Mouse (Mus musculus): Measurements from ENCODE around the gene Mogat1. TPM values are rescaled to one million over a fixed set of nuclear protein-coding genes. Genes with fewer than 3 reads are reported as not detected.
"Not testable (repeated sequence)": the region's sequence is repeated elsewhere in the genome, so short reads cannot be mapped to it uniquely, and the experiment has no call there.

The Mogat1 gene
- polyA plus RNA-seq, 1 experiment from 2014 or later, result 1.2 TPM

DNA sequence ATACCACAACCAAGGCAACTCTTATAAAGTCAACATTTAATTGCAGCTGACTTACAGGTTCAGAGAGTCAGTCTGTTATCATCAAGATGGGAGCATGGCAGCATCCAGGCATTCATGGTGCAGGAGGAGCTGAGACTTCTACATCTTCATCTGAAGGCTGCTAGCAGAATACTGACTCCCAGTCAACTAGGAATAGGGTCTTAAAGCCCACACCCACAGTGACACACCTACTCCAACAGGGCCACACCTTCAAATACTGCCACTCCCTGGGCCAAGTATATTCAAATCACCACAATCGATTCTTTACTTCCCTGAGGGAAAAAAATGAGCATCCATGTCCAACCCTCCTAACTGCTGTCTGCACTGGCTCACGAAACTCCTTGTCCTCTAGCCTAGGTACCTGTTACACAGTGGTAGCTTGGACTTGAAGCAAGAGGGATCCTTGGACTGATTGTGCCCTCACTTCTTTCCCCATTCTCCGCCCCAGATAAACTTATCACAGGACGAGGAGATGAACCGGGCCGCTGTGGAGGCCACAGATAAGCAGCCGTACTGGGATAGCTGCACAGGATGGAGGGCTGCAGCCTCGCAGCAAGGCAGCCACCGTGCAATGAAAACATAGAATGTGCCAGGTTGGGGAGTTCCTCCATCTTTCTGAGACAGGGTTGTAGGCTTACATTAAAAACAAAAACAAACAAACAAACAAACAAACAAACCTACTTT, 23.8 kb downstream of the Mogat1 start:
- DNase-seq (ENCODE audit: low spot score), result no peak
- no peaks in the 10 kb centered on the region for H3K9me3 ChIP-seq (ENCODE audit: low read length)
- H3K4me1 ChIP-seq (ENCODE audit: insufficient read depth, low read depth, low read length), result no peaks in the 10 kb centered on the region
- no peak for ATAC-seq
- no peak for TF ChIP-seq EP300 (IDR thresholded peaks at IDR 0.05)
- no peak for TF ChIP-seq CTCF (IDR thresholded peaks at IDR 0.05)
- no peak overlapping the region for H3K4me3 ChIP-seq (ENCODE audit: low read depth, low read length)
- H3K27ac ChIP-seq (ENCODE audit: low read length), result no peak overlapping the region
- H3K36me3 ChIP-seq (ENCODE audit: insufficient read depth, low read length), result no peaks in the 10 kb centered on the region
- 79% methylated on average over 9 of the region's 9 CpGs for WGBS
- no peak overlapping the region for H3K4me2 ChIP-seq (replicated peaks; ENCODE audit: low read depth, low read length)
- H3K27me3 ChIP-seq (replicated peaks; ENCODE audit: insufficient read depth, low read length), result no peaks in the 10 kb centered on the region
- no peak overlapping the region for H3K9ac ChIP-seq (replicated peaks; ENCODE audit: low read depth)

DNA sequence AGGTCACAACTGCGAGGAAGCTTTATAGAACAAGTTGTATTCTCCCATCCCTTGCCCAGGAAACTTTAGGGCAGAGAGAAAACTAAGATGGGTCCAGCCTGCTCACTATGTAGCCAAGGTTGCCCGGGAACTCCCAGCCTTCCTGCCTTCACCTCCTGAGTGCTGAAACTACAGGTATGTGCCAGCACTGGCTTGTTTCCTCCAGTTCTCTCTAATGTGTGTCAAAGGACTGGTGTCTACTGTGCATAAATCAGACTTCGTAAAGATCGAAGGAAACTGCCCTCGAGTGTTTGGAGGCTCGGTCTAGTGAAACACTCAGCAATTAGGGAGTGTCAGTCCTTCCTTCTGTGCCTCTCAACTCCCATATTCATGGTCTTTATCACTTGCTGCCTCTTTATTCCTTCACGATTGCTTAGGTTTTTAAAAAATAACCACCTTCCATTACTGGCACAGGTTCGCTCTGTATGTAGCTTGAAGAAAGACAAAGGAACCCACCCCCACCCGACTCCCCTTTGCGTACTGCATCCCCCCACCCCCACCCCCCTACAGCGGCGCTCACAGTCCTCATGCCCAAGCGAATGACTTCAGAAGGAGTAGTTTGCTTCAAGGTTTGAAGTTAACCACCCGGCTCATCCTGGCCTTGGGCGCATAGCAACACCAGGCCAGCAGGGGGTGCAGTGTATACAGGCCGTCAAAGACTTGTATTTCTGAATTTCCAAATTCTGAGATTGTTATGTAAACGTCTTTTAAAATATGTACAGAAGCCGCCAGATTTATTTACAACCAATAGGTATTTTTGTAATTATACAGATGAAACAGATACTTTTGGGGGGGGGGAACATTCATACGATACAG, 25.7 kb downstream of the Mogat1 start:
- 33% methylated on average over 19 of the region's 19 CpGs for WGBS
- H3K9me3 ChIP-seq (ENCODE audit: low read length), result no peaks in the 10 kb centered on the region
- H3K4me2 ChIP-seq (replicated peaks; ENCODE audit: low read depth, low read length), result peak overlapping the region; percentile 59
- peak; percentile 43 for ATAC-seq
- no peaks in the 10 kb centered on the region for H3K27me3 ChIP-seq (replicated peaks; ENCODE audit: insufficient read depth, low read length)
- H3K36me3 ChIP-seq (ENCODE audit: insufficient read depth, low read length), result no peaks in the 10 kb centered on the region
- no peaks in the 10 kb centered on the region for H3K4me1 ChIP-seq (ENCODE audit: insufficient read depth, low read depth, low read length)
- TF ChIP-seq EP300 (IDR thresholded peaks at IDR 0.05) (no peak), CTCF (IDR thresholded peaks at IDR 0.05) (peak; percentile 83)
- DNase-seq (ENCODE audit: low spot score), result peak; percentile 84
- H3K4me3 ChIP-seq (ENCODE audit: low read depth, low read length), result peak overlapping the region; percentile 30
- H3K27ac ChIP-seq (ENCODE audit: low read length), result no peak overlapping the region
- H3K9ac ChIP-seq (replicated peaks; ENCODE audit: low read depth), result no peak overlapping the region

DNA sequence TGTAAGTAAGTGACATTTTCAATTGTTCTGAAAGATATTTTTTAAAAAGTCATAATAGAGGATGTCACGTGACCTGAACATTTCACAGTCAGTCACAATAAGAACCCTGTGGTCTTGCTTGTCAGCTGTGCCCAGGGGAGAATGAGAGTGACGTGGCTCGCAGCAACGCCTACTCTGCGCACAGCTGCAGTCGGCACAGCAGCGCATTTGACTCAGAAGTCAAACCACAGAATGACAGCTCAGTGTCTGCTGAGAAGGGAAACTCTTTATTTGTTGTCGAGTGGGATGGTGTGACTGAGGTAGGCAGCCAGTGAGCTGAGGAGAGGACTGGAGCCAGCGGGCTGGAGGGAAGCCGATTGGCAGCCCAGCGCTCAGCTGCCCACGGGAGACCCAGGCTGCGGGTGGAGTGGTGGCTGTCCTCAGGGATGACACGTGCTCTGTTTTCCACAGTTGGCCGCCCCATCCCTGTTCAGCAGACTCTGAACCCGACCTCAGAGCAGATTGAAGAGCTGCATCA, 26.8 kb downstream of the Mogat1 start:
- no peaks in the 10 kb centered on the region for H3K9me3 ChIP-seq (ENCODE audit: low read length)
- TF ChIP-seq EP300 (IDR thresholded peaks at IDR 0.05) (no peak), CTCF (IDR thresholded peaks at IDR 0.05) (no peak)
- WGBS, result 16% methylated on average over 16 of the region's 16 CpGs
- peak overlapping the region; percentile 59 for H3K4me2 ChIP-seq (replicated peaks; ENCODE audit: low read depth, low read length)
- no peaks in the 10 kb centered on the region for H3K27me3 ChIP-seq (replicated peaks; ENCODE audit: insufficient read depth, low read length)
- 0 out of 2 replicates have a peak overlapping the region, but pooled peaks have one; percentile 17 for H3K9ac ChIP-seq (replicated peaks; ENCODE audit: low read depth)
- no peaks in the 10 kb centered on the region for H3K36me3 ChIP-seq (ENCODE audit: insufficient read depth, low read length)
- DNase-seq (ENCODE audit: low spot score), result peak; percentile 76
- H3K27ac ChIP-seq (ENCODE audit: low read length), result no peak overlapping the region
- ATAC-seq, result peak; percentile 87
- no peaks in the 10 kb centered on the region for H3K4me1 ChIP-seq (ENCODE audit: insufficient read depth, low read depth, low read length)
- H3K4me3 ChIP-seq (ENCODE audit: low read depth, low read length), result peak overlapping the region; percentile 30

DNA sequence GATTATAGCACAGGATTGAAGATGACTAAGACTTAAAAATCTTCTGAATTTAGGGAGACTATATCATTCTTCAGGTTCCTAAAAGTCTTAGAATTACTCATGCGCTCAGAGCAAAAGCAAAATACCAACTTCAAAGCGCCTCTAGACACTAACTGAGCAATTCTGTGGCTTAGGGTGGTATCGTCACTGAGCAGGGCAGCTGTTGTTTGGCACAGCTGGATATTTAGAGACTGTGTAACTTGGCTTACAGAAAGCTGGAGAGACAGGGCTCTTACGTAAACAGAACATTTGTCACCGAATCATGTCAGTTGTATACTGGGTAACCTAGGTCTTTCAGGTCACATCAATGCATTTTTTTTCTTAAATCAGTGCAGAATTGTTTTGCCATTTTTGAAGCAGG, 27.6 kb downstream of the Mogat1 start:
- Histone ChIP-seq H3K9me3 (ENCODE audit: low read length) (no peaks in the 10 kb centered on the region), H3K27ac (ENCODE audit: low read length) (no peak overlapping the region), H3K4me1 (ENCODE audit: insufficient read depth, low read depth, low read length) (no peaks in the 10 kb centered on the region), H3K36me3 (ENCODE audit: insufficient read depth, low read length) (no peaks in the 10 kb centered on the region), H3K9ac (replicated peaks; ENCODE audit: low read depth) (no peak overlapping the region), H3K27me3 (replicated peaks; ENCODE audit: insufficient read depth, low read length) (no peaks in the 10 kb centered on the region), H3K4me3 (ENCODE audit: low read depth, low read length) (no peak overlapping the region), H3K4me2 (replicated peaks; ENCODE audit: low read depth, low read length) (no peak overlapping the region)
- 51% methylated on average over 5 of the region's 5 CpGs for WGBS
- TF ChIP-seq CTCF (IDR thresholded peaks at IDR 0.05) (no peak), EP300 (IDR thresholded peaks at IDR 0.05) (no peak)
- ATAC-seq, result no peak
- peak; percentile 31 for DNase-seq (ENCODE audit: low spot score)

DNA sequence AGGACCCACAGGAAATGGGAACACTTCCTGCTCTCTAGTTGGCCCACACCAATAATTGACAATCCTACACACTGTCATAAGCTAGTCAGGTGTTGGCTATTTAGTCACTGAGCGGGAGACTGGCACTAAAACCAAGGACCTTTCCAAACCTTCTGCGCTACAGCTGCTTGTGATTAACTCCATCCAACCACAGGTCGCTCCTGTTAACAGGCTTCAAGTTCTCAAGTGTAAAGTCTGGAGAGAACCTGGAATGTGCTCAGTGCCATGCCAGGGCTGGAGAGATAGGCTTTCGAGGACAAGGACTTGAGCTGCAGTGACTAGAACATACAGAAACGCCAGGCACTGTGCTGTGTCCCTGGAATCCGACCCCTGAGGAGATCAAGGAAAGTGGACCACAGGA, 28.4 kb downstream of the Mogat1 start:
- no peak for TF ChIP-seq EP300 (IDR thresholded peaks at IDR 0.05)
- TF ChIP-seq CTCF (IDR thresholded peaks at IDR 0.05), result no peak
- Histone ChIP-seq H3K4me2 (replicated peaks; ENCODE audit: low read depth, low read length) (no peak overlapping the region), H3K4me3 (ENCODE audit: low read depth, low read length) (no peak overlapping the region), H3K36me3 (ENCODE audit: insufficient read depth, low read length) (no peaks in the 10 kb centered on the region), H3K4me1 (ENCODE audit: insufficient read depth, low read depth, low read length) (no peaks in the 10 kb centered on the region), H3K27ac (ENCODE audit: low read length) (no peak overlapping the region), H3K9ac (replicated peaks; ENCODE audit: low read depth) (no peak overlapping the region), H3K27me3 (replicated peaks; ENCODE audit: insufficient read depth, low read length) (no peaks in the 10 kb centered on the region), H3K9me3 (ENCODE audit: low read length) (no peaks in the 10 kb centered on the region)
- WGBS, result 56% methylated on average over 6 of the region's 6 CpGs
- DNase-seq (ENCODE audit: low spot score) (no peak), ATAC-seq (no peak)

DNA sequence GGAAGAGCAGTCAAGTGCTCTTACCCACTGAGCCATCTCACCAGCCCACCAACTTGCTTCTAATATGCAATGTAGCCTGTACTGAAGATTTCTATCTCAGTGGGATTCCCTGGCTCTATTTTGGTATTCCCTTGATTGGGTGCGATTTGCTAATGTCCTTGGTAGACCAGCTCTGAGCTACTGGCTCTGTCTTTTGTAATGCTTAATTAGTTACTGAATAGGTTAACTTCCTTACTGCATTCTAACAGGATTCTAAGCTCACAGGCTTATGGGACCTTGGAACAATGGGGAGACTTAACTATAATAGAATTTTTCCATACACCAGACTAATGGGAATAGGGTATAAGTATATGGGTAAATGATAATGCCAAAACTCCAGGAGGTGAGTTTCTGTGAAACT, 32.8 kb downstream of the Mogat1 start:
- not testable (repeated sequence) for H3K27ac ChIP-seq (ENCODE audit: low read length); DNase-seq (ENCODE audit: low spot score); ATAC-seq; H3K9ac ChIP-seq (replicated peaks; ENCODE audit: low read depth); H3K4me2 ChIP-seq (replicated peaks; ENCODE audit: low read depth, low read length); H3K4me3 ChIP-seq (ENCODE audit: low read depth, low read length); H3K36me3 ChIP-seq (ENCODE audit: insufficient read depth, low read length); H3K4me1 ChIP-seq (ENCODE audit: insufficient read depth, low read depth, low read length); H3K27me3 ChIP-seq (replicated peaks; ENCODE audit: insufficient read depth, low read length); H3K9me3 ChIP-seq (ENCODE audit: low read length)
- WGBS, result 87% methylated on average over 1 of the region's 1 CpGs

Measured in lung, postnatal 0 days (tissue).